Mouse (Mus musculus): ENCODE measurements around the gene Zfp324. TPM values are rescaled to one million over a fixed set of nuclear protein-coding genes. Genes with fewer than 3 reads are reported as not detected.
"Not testable (repeated sequence)": the region's sequence is repeated elsewhere in the genome, so short reads cannot be mapped to it uniquely, and the experiment has no call there.

Zfp324 gene
- polyA plus RNA-seq (2016; fragmentation: Nextera tagmentation; extraction: Ambion mirVana) = 7.8 and 8.0 TPM in 2 replicates

GRCm38 (mm10) chr7:12965678-12966091 lies at the start of gene Zfp324:
Gene Zfp324 (plus strand): TSS chr7:12965838.
- Histone ChIP-seq H3K27me3 (replicated peaks) (no peaks in the 10 kb centered on the region), H3K9me3 (replicated peaks) (no peaks in the 10 kb centered on the region), H3K9ac (peak within 1 kb of the TSS; percentile 96), H3K4me2 (peak within 1 kb of the TSS; percentile 92), H3K27ac (ENCODE audit: poor library complexity, severe bottlenecking) (peak within 1 kb of the TSS; percentile 87), H3K4me1 (replicated peaks) (peaks cover 16% of the 10 kb centered on the region), H3K4me3 (peak within 1 kb of the TSS; percentile 92), H3K36me3 (peaks cover 20% of the 10 kb centered on the region)
- under 1% methylated on average over 23 of the region's 23 CpGs for WGBS
- peak; percentile 91 for ATAC-seq (ENCODE audit: insufficient number of reproducible peaks, low FRiP score)

GRCm38 (mm10) chr7:12920495-12920894 lies 45.1 kb upstream of the Zfp324 start:
- ATAC-seq (ENCODE audit: insufficient number of reproducible peaks, low FRiP score); H3K27me3 ChIP-seq (replicated peaks); H3K9me3 ChIP-seq (replicated peaks); H3K27ac ChIP-seq (ENCODE audit: poor library complexity, severe bottlenecking); H3K4me3 ChIP-seq; H3K9ac ChIP-seq: not testable (repeated sequence)
- Histone ChIP-seq H3K36me3 (peaks cover 24% of the 10 kb centered on the region), H3K4me1 (replicated peaks) (peaks cover 14% of the 10 kb centered on the region), H3K4me2 (0 out of 2 replicates have a peak overlapping the region, but pooled peaks have one; percentile 12)
- WGBS = 77% methylated on average over 7 of the region's 8 CpGs

- H3K27me3 ChIP-seq (replicated peaks) = no peaks in the 10 kb centered on the region
- peaks cover 32% of the 10 kb centered on the region for H3K36me3 ChIP-seq
- no peaks in the 10 kb centered on the region for H3K9me3 ChIP-seq (replicated peaks)
- H3K9ac ChIP-seq = peak overlapping the region; percentile 81
- peak overlapping the region; percentile 79 for H3K4me3 ChIP-seq
- 0% methylated on average over 3 of the region's 3 CpGs for WGBS
- peak overlapping the region; percentile 96 for H3K4me2 ChIP-seq
- H3K27ac ChIP-seq (ENCODE audit: poor library complexity, severe bottlenecking) = peak overlapping the region; percentile 96
- no peak; the same call in 1 of the 2 replicates for ATAC-seq (ENCODE audit: insufficient number of reproducible peaks, low FRiP score)
- peaks cover 14% of the 10 kb centered on the region for H3K4me1 ChIP-seq (replicated peaks)
Observed at GRCm38 (mm10) chr7:12921318-12921704, 44.3 kb upstream of the Zfp324 start.

- Histone ChIP-seq H3K4me1 (replicated peaks) (peaks cover 14% of the 10 kb centered on the region), H3K27me3 (replicated peaks) (0 out of 2 replicates have a peak, but pooled peaks cover 2% of the 10 kb centered on the region), H3K27ac (ENCODE audit: poor library complexity, severe bottlenecking) (peak within 1 kb of the TSS; percentile 96), H3K4me2 (peak within 1 kb of the TSS; percentile 96), H3K36me3 (peaks cover 38% of the 10 kb centered on the region), H3K4me3 (peak within 1 kb of the TSS; percentile 79), H3K9ac (peak within 1 kb of the TSS; percentile 87), H3K9me3 (replicated peaks) (no peaks in the 10 kb centered on the region)
- peak; percentile 99 for ATAC-seq (ENCODE audit: insufficient number of reproducible peaks, low FRiP score)
- WGBS = under 1% methylated on average over 55 of the region's 55 CpGs
Observed at GRCm38 (mm10) chr7:12921705-12922465, 43.8 kb upstream of the Zfp324 start, which contains the start of gene Rps5. Gene Rps5 (plus strand): TSS chr7:12922290.

- Histone ChIP-seq H3K9me3 (replicated peaks) (no peaks in the 10 kb centered on the region), H3K36me3 (peaks cover 42% of the 10 kb centered on the region), H3K4me3 (peak overlapping the region; percentile 79), H3K4me2 (peak overlapping the region; percentile 96), H3K4me1 (replicated peaks) (peaks cover 15% of the 10 kb centered on the region), H3K27ac (ENCODE audit: poor library complexity, severe bottlenecking) (no peak overlapping the region), H3K9ac (peak overlapping the region; percentile 87), H3K27me3 (replicated peaks) (0 out of 2 replicates have a peak, but pooled peaks cover 5% of the 10 kb centered on the region)
- ATAC-seq (ENCODE audit: insufficient number of reproducible peaks, low FRiP score) = no peak
- WGBS = 2% methylated on average over 8 of the region's 8 CpGs
Observed at GRCm38 (mm10) chr7:12922729-12923128, 42.9 kb upstream of the Zfp324 start.

GRCm38 (mm10) chr7:12926316-12926715 lies 39.3 kb upstream of the Zfp324 start:
- WGBS = 83% methylated on average over 7 of the region's 7 CpGs
- Histone ChIP-seq H3K36me3 (peaks cover 42% of the 10 kb centered on the region), H3K9ac (no peak overlapping the region), H3K27ac (ENCODE audit: poor library complexity, severe bottlenecking) (no peak overlapping the region), H3K9me3 (replicated peaks) (no peaks in the 10 kb centered on the region), H3K4me3 (no peak overlapping the region), H3K4me1 (replicated peaks) (peaks cover 23% of the 10 kb centered on the region), H3K27me3 (replicated peaks) (peaks cover 11% of the 10 kb centered on the region), H3K4me2 (no peak overlapping the region)
- ATAC-seq (ENCODE audit: insufficient number of reproducible peaks, low FRiP score) = no peak

- Histone ChIP-seq H3K36me3 (peaks cover 42% of the 10 kb centered on the region), H3K27me3 (replicated peaks) (peaks cover 11% of the 10 kb centered on the region), H3K27ac (ENCODE audit: poor library complexity, severe bottlenecking) (no peak within 1 kb of the TSS), H3K9me3 (replicated peaks) (no peaks in the 10 kb centered on the region), H3K4me3 (peak within 1 kb of the TSS; percentile 51), H3K4me2 (peak within 1 kb of the TSS; percentile 93), H3K9ac (peak within 1 kb of the TSS; percentile 73), H3K4me1 (replicated peaks) (peaks cover 23% of the 10 kb centered on the region)
- 21% methylated on average over 8 of the region's 8 CpGs for WGBS
- no peak for ATAC-seq (ENCODE audit: insufficient number of reproducible peaks, low FRiP score)
Observed at GRCm38 (mm10) chr7:12927191-12927680, 38.4 kb upstream of the Zfp324 start, which contains the start of gene Rnf225. Gene Rnf225 (plus strand): TSS chr7:12927416.

GRCm38 (mm10) chr7:12927693-12928589 lies 37.7 kb upstream of the Zfp324 start:
- H3K4me2 ChIP-seq = peak overlapping the region; percentile 93
- H3K9me3 ChIP-seq (replicated peaks) = no peaks in the 10 kb centered on the region
- no peak overlapping the region for H3K27ac ChIP-seq (ENCODE audit: poor library complexity, severe bottlenecking)
- peak; percentile 46 for ATAC-seq (ENCODE audit: insufficient number of reproducible peaks, low FRiP score)
- peaks cover 11% of the 10 kb centered on the region for H3K27me3 ChIP-seq (replicated peaks)
- WGBS = 2% methylated on average over 63 of the region's 65 CpGs
- peaks cover 20% of the 10 kb centered on the region for H3K4me1 ChIP-seq (replicated peaks)
- peak overlapping the region; percentile 51 for H3K4me3 ChIP-seq
- H3K9ac ChIP-seq = peak overlapping the region; percentile 73
- peaks cover 42% of the 10 kb centered on the region for H3K36me3 ChIP-seq

GRCm38 (mm10) chr7:12933615-12934140 lies 32.0 kb upstream of the Zfp324 start:
- H3K27me3 ChIP-seq (replicated peaks) = peaks cover 6% of the 10 kb centered on the region
- no peaks in the 10 kb centered on the region for H3K4me1 ChIP-seq (replicated peaks)
- H3K36me3 ChIP-seq = no peaks in the 10 kb centered on the region
- no peak overlapping the region for H3K9ac ChIP-seq
- 81% methylated on average over 4 of the region's 4 CpGs for WGBS
- no peak overlapping the region for H3K27ac ChIP-seq (ENCODE audit: poor library complexity, severe bottlenecking)
- no peak overlapping the region for H3K4me3 ChIP-seq
- H3K9me3 ChIP-seq (replicated peaks) = no peaks in the 10 kb centered on the region
- no peak for ATAC-seq (ENCODE audit: insufficient number of reproducible peaks, low FRiP score)
- H3K4me2 ChIP-seq = no peak overlapping the region

- 70% methylated on average over 3 of the region's 3 CpGs for WGBS
- no peak for ATAC-seq (ENCODE audit: insufficient number of reproducible peaks, low FRiP score)
- Histone ChIP-seq H3K27ac (ENCODE audit: poor library complexity, severe bottlenecking) (no peak overlapping the region), H3K4me1 (replicated peaks) (no peaks in the 10 kb centered on the region), H3K9me3 (replicated peaks) (no peaks in the 10 kb centered on the region), H3K9ac (no peak overlapping the region), H3K36me3 (no peaks in the 10 kb centered on the region), H3K27me3 (replicated peaks) (no peaks in the 10 kb centered on the region; the same call in 1 of the 2 replicates), H3K4me2 (no peak overlapping the region), H3K4me3 (no peak overlapping the region)
Observed at GRCm38 (mm10) chr7:12934808-12935207, 30.8 kb upstream of the Zfp324 start.

Data from heart, embryonic 12.5 days (tissue).